Mouse (Mus musculus) liver, adult (tissue): ENCODE measurements at regions not wholly inside any gene's neighbourhood (a gene's known extent, or its start where the extent isn't known, plus 50 kb on each side); places are given as distances from the start of the nearest gene placed in this dataset.
A peak's percentile ranks its signal among the peaks of the same experiment; 100 is the strongest.

Experiments
- GATA4 ChIP-seq: IDR thresholded peaks from 2 replicates; pipeline ENCODE4 v1.6.1; 2014; ENCODE audit warnings: mild to moderate bottlenecking, low read length; ENCODE audit not compliant: insufficient replicate concordance

DNA sequence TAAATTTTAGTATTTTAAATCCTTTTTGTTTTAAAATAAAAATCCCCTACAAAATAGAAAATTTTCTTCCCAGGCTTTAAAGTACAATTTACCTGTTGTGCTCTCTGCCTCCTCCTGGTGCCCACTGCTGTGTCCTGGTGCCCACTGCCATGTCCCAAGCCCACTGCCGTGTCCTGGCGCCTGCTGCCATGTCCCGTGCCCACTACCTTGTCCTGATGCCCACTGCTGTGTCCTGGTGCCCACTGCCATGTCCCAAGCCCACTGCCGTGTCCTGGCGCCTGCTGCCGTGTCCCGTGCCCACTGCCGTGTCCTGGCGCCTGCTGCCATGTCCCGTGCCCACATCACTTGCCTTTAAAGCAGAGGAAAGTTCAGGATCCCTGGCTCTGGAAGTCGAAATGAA lies 98.6 kb upstream of the Dazl start:
- no peak for TF ChIP-seq GATA4

DNA sequence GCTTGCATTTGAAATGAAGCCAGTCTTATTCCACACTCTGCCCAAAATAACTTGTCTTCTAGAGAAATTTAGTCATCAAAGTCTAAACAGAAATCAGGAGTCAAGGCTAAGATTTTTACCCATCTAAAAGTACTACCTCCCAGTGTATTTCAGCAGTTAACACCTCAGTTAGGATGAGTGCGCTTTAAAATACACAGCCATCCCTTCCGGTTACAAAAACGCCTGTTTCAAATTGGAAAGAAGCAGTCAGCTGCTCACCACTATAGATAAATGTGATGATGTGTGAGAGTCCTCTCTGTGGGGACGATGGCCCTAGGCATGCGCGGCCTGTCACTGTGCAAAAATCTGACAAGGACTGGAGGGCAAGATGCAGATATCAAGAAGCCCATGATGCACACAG lies 99.0 kb upstream of the Dazl start:
- no peak for TF ChIP-seq GATA4

DNA sequence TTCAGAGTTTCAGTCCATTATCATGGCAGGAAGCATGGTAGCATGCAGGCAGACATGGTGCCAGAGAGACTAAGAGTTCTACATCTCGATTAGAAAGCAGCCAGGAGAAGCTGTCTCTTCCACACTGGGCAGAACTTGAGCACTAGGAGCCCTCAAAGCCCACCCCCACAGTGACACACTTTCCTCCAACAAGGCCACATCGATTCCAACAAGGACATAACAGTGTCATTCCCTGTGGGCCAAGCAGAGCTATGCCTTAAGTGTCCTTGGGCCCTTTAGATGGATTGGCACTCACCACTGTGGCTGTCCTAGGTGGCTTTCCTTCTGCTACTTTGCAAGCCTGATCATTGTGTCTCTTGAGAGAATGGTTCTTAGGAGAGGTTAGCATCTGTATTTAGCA lies 99.5 kb upstream of the Dazl start:
- no peak for TF ChIP-seq GATA4

DNA sequence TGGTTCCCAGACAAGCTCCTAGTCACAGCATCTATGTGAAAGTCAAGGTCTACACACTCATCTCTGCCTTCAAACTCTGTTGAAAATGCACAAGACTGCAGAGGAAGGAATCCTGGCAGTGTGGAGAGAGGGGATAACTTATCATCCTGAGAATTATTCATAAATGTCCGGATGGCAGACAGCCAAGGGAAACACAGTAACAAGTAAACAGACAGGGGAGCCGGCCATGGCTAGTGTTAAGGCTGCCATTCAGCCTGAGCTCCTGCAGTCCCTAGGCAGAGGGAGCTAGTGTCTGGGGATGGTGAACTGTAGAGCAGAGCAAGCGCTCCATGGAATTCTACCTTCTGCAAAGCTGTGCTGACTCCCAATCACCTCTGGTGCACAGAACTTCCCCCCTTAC lies 100.3 kb upstream of the Dazl start:
- TF ChIP-seq GATA4 = peak; percentile 16; the same call in 1 of the 2 replicates

DNA sequence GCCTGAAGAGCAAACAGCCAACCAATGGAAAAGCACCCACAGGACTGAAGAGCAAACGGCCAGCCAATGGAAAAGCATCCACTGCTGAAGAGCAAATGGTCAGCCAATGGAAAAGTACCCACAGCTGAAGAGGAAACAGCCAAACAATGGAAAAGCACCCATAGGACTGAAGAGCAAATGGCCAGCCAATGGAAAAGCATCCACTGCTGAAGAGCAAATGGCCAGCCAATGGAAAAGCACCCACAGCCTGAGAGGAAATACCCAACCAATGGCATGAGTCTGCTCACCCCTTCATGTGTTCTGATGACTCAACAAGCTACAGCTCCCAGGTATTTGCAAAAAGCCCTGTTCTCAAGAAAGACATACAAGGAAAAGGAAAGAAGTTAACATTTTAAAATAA lies 101.4 kb upstream of the Dazl start:
- no peak for TF ChIP-seq GATA4

DNA sequence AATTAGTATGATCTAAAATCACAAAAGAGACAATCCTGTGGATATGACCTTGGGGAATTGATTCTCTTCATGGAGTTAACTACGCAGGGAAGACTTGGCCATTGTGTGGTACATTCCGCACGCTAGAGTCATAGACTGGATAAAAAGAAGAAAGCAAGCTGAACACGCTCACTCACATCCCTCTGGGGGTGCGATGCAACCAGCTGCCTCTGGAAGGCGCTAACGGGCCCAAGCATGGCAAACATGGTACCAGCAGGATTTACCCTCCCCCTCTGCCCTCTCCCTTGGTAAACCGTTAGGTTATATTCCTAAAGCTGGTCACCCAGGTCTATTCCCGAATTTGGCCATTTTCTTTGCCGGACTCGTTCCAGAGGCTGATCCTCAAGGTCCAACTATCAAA lies 102.2 kb upstream of the Dazl start:
- TF ChIP-seq GATA4 = no peak

DNA sequence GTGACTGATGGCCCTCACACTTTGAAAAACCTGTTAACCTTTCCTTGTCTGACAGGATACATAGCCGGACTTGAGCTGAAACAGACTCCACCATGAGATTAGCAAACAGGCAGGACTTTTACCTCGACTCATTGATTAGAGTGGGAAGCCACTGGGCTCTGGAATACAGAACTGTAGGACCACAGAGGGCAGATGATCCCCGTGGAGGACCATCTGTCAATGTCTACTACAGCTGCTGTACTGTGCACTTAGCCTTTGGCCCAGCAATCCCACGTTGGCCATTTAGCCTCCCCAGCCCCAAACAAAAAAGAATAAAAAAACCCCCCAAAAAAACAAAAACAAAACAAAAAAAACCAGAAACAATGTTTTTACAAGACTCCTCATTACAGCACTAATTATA lies 103.9 kb upstream of the Dazl start:
- TF ChIP-seq GATA4 = no peak

DNA sequence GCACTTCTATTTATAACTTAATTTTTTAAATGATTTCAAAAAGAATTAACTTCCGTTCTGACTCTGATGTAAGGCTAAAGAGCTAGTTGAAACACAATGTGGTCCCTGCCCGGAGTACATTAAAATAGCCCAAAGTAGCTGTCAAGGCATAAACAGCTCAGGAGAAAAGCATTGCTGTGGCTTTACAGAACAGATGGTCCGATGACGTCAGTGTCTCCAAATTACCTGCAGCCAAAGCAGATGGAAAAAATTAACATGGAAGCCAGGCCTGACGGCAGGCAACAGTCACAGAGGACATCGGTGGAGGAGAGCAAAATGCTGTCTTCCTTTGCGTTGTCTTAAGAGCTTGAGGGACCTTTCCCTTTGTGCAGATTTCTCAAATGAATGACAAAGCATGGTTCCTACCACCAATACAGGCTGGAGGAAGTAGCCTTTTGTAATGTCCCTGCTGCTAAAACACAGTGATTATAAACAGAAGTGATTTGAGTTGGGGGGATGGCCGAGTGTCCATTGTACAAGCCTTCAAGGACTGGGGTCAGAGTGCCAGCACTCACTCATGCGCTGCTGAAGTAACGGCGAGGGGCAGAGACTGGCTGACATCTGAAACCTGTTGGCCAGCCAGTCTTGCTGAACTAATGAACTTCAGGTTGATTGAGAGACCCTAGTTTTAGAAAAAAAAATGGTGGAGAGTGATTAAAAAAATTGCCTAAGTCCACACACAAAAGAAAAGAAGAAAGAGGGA lies 101.8 kb upstream of the Plcl2 start:
- no peak for TF ChIP-seq GATA4

DNA sequence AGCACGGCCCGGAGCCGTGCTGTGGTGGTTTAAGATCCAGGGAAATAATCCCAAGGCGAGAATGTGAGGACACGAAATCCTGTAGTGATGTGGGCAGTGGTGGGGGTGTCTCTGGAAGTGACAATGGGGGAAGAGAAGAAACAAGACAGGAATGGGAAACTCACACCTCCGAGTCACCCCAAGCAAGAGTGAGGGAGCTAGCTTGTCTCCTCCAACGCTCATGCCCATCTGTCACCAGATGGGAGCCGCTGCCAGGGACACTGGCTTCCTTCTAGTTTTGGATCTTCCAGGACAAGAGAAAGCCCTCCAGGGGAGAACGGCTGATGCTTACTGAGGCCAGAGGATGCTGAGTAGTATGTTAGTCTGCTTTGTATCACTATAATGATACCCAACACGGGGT lies 100.6 kb upstream of the Plcl2 start:
- TF ChIP-seq GATA4 = no peak

DNA sequence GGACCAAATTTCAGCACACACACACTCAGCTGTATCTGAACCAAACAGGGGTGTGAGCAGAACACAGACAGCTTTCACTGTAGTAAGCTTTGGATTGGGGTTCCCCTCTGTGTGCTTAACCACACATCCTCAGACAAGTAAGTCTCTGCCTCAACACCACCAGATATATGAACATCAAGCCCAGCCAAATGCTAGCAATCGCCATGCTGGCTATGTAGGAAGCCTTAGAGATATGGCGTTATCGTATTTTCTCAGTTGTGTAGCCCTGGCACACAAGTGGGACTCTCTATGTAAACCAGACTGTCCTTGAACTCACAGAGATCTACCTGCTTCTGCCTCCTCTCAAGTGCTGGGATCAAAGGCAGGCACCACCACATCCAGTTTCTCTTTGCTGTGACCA lies 99.9 kb upstream of the Plcl2 start:
- TF ChIP-seq GATA4 = no peak

DNA sequence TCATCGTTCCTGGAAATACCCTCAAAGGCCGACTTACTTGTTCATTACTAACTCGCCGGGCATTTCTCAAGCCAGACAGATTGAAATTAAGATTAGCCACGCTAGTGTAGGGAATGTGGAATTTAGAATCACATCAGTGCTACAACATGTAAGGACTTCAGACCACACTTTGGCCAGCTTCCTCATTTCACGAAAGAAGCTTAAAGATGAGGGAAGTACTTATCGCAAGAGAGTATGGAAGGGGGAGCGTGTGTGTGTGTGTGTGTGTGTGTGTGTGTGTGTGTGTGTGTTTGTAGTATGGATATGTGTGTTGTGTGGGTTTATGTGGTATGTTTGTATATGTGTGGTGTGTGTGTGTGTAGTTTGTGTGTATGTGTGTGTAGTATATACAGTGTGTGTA lies 99.3 kb upstream of the Plcl2 start:
- TF ChIP-seq GATA4 = no peak

DNA sequence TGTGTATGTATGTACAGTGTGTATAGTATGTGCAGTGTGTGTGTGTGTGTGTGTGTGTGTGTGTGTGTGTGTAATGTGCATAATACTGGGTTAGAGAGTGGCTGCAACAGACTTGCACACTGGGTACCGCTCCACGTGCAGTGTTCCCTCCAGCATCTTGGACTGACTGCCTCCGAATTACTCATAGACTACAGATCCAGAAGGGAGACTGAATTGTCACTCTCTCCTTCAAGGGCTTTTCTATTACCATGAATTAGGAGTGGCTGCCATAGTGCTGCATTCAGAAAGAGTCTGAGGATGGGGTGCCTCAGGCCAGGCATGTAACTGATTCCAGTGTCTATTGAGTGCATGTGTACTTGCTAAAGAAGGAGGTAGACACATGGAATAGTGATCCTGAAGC lies 98.9 kb upstream of the Plcl2 start:
- no peak for TF ChIP-seq GATA4

DNA sequence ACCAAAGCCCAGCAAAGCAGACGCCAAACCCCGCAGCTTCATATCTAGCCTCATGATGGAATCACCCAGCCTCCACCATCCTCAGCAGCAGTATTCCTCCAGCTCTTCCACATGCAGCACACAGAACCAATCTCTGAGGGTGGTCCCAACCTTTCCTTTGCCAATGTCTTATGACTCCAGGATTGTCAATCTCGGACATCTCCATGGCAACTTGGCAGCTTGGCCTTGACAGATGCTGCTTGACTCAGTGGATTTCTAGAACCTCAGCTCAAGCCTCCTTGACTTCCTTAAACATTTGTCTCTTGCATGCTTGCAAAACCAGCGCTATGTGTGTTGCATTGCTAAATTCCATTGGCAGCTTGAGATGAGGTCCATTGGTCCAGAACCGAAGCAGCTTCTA lies 96.8 kb upstream of the Plcl2 start:
- no peak for TF ChIP-seq GATA4

DNA sequence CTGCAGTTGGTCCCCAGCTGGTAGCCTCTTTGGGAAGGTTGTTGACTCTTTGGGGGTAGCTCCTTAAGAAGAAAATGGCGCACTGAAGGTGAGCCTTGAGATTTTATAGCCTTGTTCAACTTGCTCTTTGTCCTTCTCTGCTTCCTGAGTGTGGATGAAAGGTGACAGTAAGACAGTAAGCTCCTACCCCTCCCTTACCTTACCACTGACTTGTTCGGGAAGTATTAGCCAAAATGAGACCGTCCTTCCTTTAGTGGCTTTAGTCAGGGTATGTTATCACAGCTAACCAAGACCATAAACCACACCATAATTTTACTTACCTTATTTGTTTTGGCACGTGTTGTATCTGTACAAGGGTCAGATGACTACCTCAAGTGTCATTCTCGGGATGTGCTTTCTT lies 95.3 kb upstream of the Plcl2 start:
- TF ChIP-seq GATA4 = no peak

DNA sequence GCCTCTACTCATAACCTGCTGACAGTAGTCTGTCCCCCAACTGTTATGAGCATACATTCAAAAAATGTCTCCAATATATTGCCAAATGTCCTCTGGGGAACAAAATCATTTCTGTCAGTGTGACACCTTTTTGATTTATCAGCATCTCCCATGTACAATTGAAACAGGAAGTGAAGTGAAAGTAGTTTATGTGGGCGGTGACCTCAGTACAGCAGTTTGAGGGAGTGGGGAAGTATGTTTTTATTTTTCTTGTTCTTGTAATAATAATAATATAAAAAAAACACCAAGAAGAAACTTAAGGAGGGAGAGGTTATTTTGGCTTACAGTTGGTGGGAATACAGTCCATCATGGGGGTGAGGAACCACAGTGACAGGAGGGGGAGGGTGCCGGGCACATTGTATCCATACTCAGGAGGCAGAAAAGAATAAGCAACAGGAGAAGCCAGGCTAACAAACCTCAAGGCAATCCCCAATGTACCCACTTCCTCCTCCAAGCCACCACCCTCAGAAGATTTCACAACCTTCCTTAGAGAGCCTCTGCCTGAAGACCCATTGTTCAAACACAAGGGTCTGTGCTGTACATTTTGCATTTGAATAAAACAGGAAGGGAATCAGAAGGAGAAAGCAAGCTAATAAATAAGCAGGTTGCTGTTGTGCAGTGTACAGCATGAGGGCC lies 93.7 kb upstream of the Plcl2 start:
- no peak for TF ChIP-seq GATA4

DNA sequence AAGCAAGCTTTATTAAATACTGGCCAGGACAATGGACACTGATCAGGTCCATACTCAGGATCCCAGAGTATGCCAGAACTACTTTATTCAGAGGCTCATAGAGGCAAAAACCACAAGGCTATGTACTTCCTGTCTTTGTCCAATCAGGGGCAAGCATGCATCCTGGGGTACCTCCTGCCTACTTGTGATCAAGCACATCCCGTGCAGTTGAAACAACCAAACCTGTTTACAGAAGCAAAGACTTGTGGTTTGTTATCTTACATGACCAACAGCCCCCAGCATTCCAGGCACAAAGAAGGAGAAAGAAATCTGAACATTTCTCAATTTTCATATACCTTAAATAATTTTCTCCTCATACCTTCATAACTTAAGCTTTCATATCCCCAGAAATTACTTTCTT lies 93.1 kb upstream of the Plcl2 start:
- TF ChIP-seq GATA4 = no peak
